Mouse (Mus musculus) gastrocnemius, postnatal 14 days (tissue): ENCODE measurements around the gene Sod3. TPM values are rescaled to one million over a fixed set of nuclear protein-coding genes. Genes with fewer than 3 reads are reported as not detected.

ENCODE experiments used
- DNase-seq: peaks from one replicate; pipeline ENCODE4 v3.0.0; 2021; ENCODE audit warnings: mixed read lengths
- intact Hi-C: fragments of 180-260 bp; cut with DNase I; formaldehyde crosslinking; loops from one replicate; pipeline ENCODE4 v1.15.1; 2025; ENCODE audit warnings: low total_unique reads
- long read RNA-seq, 2 experiments: library from polyadenylated mRNA; stranded (forward); transcript quantifications; one replicate each; pipeline ENCODE4 v2.0.0; 2021
- total RNA-seq, 2 experiments: library from RNA; stranded (reverse); gene quantifications; 2 replicates each; pipeline ENCODE4 v1.2.3; 2021

The Sod3 gene
- total RNA-seq = 1 to 10 TPM; 7.2 to 7.3 TPM
- long read RNA-seq, experiment 1, transcript Sod3-201 (2 exons, 3,738 nt) = major isoform, 17 of 18 reads
- long read RNA-seq, experiment 1, partial matches to known transcripts = 0 of 18 reads
- long read RNA-seq, experiment 1, other reads (novel, unspliced or antisense) = 1 of 18 reads
- long read RNA-seq, experiment 2, transcript Sod3-201 (2 exons, 3,738 nt) = major isoform, 14 of 16 reads
- long read RNA-seq, experiment 2, partial matches to known transcripts = 0 of 16 reads
- long read RNA-seq, experiment 2, other reads (novel, unspliced or antisense) = 2 of 16 reads

DNA sequence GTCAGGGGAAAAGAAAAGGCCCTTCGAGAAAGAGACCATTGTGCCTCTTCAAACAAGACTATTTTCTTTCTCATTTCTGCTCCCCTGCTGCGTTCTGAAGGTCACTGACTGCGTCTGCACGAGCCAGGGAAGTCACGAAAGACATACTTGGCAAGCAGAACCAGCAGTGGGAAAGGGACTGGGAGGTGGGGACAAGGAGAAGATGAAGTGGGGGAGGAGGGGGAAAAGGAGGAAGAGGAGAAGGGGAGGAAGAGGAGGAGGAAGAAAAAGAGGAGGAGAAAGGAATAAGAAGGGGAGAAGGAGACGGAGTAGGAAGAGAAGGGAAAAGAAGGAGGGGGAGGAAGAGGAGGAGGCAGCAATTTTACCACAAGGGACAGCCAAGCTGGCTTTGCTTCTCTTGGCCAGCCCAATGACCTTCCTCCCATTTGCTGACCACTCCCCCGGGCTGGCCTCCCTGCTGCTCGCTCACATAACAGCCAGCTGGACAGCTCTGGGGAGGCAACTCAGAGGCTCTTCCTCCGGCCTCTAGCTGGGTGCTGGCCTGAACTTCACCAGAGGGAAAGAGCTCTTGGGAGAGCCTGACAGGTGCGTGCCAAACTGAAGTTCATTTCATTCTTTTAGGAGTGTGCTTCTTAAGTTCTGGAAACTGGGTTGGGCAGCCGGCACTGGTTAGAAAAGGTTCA lies at the start of gene Sod3:
Gene Sod3, plus strand, starts transcription at position 324 of the 683 bp plus-strand sequence.
- intact Hi-C loops = no loop called here
- peak; percentile 81 for DNase-seq

DNA sequence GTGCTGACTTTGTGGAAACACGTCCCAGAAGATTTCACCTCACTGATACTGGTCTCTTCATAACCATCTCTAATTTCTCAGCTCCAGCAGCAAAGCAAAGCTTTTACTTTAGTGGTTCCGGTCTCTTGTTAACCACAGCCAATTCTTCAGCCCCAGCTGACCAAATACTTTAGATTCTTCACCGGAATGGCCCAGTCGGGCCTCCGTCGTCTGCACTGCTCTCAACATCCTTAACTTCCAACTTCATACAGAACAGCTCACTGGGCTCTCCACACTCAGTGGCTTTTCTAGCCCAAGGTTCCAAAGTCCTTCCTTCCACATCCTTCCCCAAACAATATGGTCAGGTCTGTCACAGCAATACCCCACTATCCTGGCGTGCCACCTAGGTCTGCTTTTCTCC lies 46.7 kb upstream of the Sod3 start:
- intact Hi-C loops = no loop called here
- no peak for DNase-seq

DNA sequence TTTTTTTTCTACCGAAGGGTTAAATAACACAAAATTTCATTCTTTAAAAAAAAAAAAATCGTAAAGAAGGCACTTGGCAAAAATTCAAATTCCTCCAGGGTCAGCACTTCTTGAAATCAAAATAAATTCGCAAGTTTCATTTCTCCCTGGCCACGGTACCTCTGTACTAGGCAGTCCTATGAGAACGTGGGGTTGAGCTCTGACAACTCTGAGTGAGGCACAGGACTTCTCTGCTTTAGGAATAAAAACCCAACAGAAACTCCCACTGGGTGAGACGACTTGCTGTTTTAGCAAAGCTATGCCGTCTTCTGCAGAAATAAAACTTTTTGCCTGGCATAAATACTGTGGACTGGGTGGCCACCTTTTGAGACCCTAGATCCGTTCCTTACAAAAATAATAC lies 44.1 kb upstream of the Sod3 start:
- no peak for DNase-seq
- intact Hi-C loops = no loop called here

DNA sequence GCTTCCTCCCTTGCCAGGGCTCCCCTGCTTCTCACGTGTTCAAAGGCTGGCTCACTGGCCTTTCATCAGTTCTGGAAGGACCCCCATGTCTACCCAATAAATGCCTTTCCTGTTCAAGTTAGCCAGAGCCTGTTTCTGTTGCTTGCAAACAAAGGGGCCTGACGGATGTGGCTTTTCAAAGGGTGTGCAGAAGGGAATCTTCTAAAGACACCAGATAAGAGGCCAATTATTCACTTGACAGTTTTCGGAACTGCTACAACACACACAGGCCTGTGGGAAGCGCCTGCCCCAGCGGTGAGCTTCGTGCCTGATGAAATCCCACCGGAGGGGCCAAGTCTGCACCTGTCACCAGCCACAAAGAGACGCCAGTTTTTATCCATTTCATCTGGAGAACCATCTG lies 31.5 kb upstream of the Sod3 start:
- intact Hi-C loops = no loop called here
- DNase-seq = no peak

DNA sequence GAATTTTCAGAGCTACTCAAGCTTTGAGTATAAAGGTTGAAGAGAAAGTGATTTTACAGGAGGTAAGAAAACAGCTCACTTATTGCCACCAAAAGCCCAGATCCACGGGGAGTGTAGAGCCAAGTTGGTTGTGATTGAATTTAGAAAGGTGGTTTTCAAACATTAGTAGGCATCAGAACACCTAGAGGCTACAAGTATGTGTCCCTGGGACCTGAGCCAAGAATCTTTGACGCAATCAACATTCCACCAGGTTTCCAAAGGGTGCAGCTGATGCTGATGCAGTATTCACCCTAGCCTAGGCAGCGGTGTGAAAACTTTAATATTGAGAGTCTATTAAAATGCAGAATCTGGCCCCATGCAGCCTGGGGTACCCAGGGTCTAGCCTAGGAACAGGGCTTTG lies 28.0 kb upstream of the Sod3 start:
- intact Hi-C loops = no loop called here
- DNase-seq = no peak

DNA sequence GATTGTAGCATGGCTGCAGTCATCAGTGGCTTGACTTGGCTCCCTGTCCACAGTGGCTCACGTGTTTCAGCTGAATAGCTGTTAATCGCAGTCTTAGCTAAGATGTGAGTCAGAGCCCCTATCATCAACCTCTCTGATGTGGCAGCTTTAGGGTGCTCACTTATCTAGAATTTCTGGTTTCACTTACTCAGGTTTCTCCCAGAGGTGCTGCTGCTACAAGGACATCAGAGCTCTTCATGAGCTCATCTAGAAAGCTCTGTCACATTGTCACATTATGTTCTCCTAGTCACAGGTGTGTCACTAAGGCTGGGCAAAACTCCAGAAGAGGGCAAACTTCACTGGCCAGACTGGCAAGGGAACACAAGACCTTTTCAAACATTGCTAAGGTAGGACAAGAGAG lies 24.5 kb upstream of the Sod3 start:
- intact Hi-C loops = no loop called here
- DNase-seq = no peak

DNA sequence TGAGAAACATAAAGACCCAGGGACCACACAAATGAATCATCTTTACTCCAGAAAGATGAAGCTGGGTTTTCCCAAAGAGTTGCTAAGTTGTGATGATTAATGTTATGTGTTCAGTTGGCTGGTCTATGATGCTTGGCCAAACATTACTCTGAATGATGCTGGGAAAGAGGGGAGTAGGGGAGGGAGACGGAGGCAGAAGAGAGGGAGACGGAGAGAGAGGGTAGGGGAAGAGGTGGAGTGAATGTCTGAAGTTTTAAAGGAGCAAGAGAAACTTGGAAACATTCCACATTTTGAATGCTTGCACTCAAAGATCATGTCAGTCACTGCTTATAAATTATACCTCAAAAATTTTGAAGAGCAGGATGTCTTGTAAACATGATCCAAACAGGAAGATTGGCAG lies 16.7 kb upstream of the Sod3 start:
- no peak for DNase-seq
- intact Hi-C loops = no loop called here

DNA sequence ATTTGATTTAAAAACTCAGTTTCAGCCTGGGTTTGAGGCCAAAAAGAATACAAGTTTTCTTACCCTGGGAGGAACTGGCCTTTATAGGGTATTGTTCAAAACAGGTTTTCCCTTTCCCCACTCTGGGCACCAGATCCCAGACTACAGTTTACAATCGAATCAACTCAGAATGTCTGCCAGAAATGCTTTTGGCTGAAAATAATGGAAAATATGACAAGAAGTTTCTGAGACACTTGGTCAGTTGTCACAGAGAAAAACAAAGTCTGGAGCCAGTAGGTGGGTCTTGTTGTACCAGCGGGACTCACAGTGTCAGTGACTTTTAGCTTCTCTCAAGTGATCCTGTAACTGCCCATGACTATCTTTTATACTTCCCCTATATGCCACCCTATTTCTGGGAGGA lies 13.1 kb upstream of the Sod3 start:
- intact Hi-C loops = no loop called here

DNA sequence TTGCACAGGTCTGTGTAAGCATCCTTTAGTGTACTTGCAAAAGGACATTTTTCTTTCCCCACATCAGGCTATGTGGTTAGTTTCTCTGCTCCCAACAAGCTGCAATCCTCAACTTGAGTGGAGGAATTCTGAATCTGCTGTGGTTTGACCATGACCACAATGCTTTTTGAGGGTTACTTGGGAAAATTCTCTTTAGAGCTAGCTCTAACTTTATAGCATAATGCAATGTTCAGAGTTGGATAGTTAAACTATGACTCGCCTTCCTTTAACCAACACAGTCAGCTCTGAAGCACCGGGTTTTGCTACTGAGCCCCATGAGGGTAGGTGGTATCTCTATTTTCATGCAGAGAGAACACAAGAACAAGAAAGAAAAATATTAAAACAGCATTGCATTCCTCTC lies 12.0 kb upstream of the Sod3 start:
- no peak for DNase-seq

More for the DNA sequence above, 13.1 kb upstream of the Sod3 start:
- DNase-seq = no peak

DNA sequence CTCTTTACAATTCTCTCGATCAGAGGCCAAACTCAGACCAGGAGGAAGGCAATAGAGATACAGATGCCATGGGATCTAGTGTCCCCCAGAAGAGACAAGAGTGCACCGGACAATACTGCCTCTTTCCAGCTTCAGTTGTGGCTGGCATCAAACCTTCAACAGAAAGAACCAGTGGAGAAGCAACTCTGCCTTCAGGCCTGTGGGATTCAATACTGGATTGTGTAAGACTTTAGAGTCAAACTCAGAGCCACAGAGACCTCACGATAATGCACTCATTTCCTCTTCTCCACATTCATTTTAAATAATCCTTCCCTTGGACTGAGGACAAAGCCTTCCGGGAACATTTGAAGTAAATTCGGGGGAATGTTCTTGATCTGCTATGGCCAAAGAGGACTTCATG lies 10.9 kb upstream of the Sod3 start:
- intact Hi-C loops = no loop called here
- DNase-seq = no peak

More for the DNA sequence above, 12.0 kb upstream of the Sod3 start:
- intact Hi-C loops = no loop called here

DNA sequence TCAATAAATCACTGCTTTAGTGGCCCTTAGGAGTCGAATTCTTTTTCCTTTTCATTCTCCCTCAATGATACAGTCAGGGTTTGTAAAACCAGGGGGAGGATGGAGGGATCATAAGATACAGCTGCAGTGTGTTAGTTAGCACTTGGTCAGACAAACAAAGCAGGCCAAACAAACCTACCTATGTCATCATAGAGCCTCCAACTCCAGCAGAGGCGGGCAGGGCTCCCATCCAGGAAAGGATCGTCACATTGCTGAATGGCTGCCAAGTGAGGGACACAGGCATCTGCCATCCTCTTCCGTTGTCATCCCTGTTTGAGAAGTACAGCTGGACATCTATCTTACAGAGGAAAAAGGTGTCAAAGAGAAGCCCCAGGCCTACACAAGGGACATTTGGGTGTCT lies 9.2 kb upstream of the Sod3 start:
- intact Hi-C loops = no loop called here
- DNase-seq = no peak

DNA sequence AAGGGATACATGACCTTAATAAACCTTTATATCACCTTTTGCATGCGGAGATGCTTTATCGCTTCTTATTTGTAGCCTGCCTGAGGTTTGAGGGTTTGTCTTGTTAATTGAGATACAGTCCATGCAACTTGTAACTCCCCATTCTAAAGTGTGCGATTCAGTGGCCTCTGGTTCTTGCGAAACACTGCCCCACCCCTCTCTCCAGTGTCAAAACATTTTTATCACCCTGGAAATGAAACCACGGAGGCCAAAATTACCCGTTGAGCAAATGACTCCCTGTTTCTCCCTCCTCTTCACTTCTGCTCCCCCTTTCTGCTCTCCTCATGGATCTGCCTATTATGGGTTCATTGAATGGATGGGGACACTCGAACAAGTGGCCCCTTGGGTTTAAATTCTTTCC lies 8.0 kb upstream of the Sod3 start:
- no peak for DNase-seq
- intact Hi-C loops = no loop called here

DNA sequence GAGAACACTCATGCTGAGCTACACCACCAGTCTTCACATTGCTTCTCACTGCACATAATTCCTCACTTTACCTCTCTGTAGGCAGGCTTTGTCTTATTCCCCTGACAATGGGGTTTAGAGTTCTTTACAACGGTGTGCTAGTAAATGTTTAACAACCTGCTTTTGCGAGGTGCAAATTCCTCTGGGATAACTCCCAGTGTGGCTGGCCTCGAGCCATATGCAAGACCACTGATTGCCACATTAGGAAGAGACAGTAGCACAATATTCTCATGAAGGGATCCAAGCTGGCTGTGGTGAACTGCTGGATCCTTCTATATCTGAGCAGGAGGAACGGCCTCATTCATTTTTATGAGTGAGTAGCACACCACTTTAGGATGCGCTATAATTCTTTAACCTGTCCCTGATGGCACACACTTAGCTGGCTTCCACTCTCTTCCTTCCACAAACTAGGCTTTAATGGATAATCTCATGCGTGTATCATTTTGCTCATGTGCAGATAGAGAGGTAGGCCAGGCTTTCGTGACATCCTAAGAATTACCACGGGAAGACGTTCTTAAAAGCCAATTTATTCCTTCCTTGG lies 6.3 kb upstream of the Sod3 start:
- DNase-seq = no peak
- intact Hi-C loops = no loop called here

DNA sequence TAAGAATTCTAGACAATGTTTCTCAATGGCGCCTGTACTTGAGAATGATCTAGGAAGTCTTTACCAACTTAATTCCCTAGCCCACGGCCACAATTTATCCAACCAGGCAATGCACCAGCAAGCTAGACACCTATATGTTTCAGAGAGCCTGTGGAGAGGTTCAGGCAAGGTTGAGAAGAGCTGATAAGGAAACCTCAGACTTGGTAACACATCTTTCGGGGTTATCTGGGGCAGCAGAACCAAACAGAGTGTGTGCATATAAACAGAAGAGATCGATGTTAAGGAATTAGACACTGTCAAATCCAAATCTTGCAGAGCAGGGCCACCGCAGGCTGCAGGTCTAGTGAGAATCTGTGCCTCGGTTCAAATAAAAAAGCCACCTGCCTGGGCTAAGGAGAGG lies 5.5 kb upstream of the Sod3 start:
- DNase-seq = no peak
- intact Hi-C loops = no loop called here

DNA sequence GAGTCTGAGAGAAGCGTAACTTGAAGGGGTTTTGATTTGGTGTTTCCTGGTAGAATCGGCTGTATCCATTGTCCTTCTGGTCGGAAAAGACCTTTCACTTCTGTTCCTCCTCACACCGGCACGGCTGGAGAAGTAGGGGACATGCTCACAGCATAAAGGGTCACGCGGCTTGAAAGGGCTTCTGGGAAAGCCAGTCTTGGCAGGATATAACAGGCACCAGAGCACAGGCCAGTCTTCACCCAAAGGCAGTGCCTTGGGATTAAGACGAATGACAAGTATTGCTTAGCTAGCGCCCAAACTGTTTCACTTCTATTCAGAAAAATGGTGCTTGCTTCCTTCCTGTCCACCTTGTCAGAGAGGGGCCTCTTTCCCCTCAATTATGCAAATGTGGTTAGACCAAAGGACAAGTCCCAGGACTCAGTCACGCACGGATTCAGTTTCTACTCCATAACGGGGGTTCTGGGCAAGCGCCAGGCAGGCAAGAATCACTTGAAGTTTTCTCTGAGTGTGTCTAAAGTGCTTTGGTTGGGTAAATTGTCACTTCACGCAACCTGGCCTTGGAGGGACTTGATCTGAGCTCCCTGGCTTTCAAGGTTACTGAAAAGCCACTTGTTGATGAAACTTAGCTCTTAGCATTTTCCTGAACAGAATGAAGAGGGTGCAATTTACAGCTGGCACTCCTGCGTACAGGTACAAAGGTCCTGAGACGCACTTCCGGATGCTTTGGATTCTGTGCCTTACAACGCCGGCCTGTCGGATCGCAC lies 3.1 kb upstream of the Sod3 start:
- DNase-seq = no peak
- intact Hi-C loops = no loop called here

DNA sequence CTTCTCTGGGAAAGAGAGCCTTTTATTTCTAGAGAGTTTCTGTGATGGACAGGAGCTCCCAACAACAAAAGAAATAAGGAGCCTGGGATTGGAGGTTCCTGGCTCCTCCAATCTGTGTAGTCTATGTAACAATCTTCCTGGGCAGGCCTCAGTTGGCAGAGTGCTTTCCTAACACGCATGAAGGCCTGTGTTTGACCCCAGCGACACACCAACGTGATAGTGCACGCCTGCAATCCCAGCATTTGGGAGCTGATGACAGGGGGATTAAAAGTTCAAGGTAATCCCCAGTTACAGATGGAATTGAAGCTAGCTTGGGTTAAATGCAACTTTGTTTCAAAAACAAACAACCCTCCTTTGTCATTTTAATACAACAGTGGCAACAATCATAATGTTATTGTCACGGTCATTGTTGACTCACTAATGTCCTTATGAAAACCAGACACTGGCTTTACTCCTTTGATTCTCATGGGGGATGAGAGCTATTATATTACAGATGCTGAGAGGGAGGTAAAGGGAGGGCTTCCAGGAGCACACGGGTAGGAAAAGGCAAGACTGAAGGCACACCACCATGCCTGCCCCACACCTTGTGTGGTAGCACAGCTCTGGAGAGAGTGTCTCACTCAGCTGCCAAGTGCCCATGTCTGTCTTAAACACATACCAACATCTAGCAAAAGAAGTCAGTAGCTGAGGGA lies 669 bp upstream of the Sod3 start:
- intact Hi-C loops = no loop called here
- no peak for DNase-seq

DNA sequence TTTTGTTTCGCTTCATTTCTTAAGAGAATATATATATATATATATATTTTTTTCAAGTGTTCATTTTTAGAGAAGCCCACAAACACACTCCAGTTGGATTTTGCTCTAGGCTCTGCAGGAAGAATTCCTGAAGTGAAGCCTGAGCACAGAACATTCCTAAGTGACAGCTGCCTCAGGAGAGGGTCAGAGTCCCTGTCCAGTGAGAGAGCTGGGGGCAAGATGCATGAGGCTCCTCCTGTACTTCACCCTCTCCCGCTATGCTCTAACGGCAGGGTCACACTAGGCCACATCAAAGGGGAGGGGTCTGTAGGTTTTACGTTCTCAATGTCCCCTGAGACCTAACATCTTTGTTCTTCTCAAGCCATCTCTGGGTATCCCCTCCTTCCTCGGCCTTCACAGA lies 930 bp downstream of the Sod3 start:
- no peak for DNase-seq
- intact Hi-C loops = no loop called here

DNA sequence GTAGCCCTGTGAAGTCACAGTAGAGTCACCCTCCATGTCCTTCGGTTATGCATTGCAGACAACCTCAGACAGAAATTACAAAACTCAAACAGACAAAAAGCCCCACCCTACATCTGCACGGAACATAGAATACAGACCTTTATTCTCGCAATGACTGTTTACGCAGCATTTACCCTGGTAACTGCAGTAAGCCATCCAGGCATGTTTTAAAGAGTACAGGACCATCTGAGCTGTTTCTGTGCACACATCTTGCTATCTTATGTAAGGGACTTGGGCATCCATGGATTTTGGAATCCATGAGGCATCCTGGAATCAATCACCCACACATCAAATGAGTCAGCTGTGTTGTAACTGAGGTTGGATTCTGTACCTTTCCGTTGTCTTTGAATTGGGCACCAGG lies 2.3 kb downstream of the Sod3 start:
- intact Hi-C loops = no loop called here
- no peak for DNase-seq

DNA sequence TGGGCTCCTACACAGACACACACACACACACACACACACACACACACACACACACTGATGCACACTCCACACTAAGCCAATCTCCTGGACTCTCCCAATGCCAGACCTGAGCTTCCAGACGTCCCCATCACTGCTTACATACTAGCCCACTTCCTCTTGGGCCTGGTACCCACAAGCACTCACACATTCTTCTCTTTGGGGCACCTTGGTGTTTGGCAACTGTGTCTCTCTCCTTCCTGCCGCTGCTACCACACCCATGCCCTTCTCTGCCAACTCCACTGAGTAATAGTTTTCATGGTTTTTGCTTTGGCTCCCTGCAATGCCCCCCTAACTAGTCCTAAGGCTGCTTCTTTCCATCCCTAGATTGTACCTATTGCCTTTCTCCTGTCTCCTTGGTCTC lies 3.1 kb downstream of the Sod3 start:
- DNase-seq = no peak
- intact Hi-C loops = no loop called here
